Mouse (Mus musculus): Measurements from ENCODE around the gene Wfdc9.

GRCm38 (mm10) chr2:164684807-164685206 is 28.4 kb upstream of the Wfdc9 start, which contains the start of gene Wfdc13:
- no peak for TF ChIP-seq CTCF (IDR thresholded peaks at IDR 0.05; ENCODE audit: low read depth, low read length)
- no peak for TF ChIP-seq TAL1 (conservative IDR thresholded peaks at IDR 0.05; ENCODE audit: low read depth, low read length)
- no peak for TF ChIP-seq GATA1 (IDR thresholded peaks at IDR 0.05; ENCODE audit: borderline replicate concordance, low read length)

All from G1E (cell line).